Mouse (Mus musculus) frontal cortex, adult (tissue): Measurements from ENCODE around the gene Olfr1564.
"Not testable (repeated sequence)": the region's sequence is repeated elsewhere in the genome, so short reads cannot be mapped to it uniquely, and the experiment has no call there.

Experiments
- ATAC-seq: cut with Nextera tagmentation; 2 replicates; pipeline ENCODE4 v1.9.2; 2017; ENCODE audit warnings: mild to moderate bottlenecking, moderate library complexity, mixed read lengths; ENCODE audit not compliant: low TSS enrichment

Olfr1564 gene

DNA sequence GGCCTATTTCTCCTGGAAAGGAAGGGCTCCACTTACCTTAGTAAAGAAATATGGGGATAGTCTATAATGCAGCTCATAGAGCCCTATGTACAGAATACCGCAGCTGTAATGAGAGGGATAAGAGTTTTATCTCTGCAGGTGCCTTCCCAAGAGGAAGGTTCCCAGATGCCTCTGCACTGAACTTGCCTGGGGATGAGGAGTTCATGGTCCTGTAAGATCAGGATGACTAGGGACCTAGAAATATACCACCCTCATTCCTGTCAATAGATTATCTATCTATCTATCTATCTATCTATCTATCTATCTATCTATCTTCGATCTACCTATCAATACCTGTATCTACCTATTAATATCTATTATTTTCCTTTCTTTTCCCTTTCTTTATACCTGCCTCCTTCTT, at the start of gene Olfr1564:
Olfr1564 (minus strand) TSS at position 101 of the 400 bp plus-strand sequence.
- ATAC-seq: no peak

- no peak for ATAC-seq
Measured at GRCm38 (mm10) chr17:33268907-33269306, 47.4 kb upstream of the Olfr1564 start.

GRCm38 (mm10) chr17:33264376-33264775, 42.9 kb upstream of the Olfr1564 start, which contains the start of gene Olfr63:
Gene Olfr63, plus strand, starts transcription at chr17:33264676.
- no peak for ATAC-seq

DNA sequence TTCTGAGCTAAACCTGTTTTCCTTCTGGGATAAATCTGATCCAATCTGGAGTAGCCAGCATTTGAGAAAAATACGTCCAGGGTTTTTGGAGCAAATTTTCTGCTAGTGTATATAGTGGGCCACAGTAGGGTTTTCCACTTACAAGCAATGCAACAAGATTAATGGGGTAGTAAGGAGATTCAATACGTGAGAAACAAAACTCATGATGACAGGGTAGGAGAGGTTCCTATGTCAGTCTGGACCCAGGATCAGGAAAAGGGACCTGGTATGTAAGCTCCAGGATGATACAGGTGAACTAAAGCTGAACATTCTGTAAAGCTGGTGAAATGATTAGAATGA, 33.8 kb upstream of the Olfr1564 start:
- not testable (repeated sequence) for ATAC-seq

GRCm38 (mm10) chr17:33254530-33255318, 33.2 kb upstream of the Olfr1564 start, which contains the start of gene Zfp955a:
Gene Zfp955a, minus strand, starts transcription at chr17:33255145.
- ATAC-seq: peak; percentile 100

GRCm38 (mm10) chr17:33236646-33237045, 15.2 kb upstream of the Olfr1564 start:
- not testable (repeated sequence) for ATAC-seq

GRCm38 (mm10) chr17:33191002-33191401, 30.5 kb downstream of the Olfr1564 start, which contains the start of gene Olfr239:
Gene Olfr239, plus strand, starts transcription at chr17:33191302.
- not testable (repeated sequence) for ATAC-seq

DNA sequence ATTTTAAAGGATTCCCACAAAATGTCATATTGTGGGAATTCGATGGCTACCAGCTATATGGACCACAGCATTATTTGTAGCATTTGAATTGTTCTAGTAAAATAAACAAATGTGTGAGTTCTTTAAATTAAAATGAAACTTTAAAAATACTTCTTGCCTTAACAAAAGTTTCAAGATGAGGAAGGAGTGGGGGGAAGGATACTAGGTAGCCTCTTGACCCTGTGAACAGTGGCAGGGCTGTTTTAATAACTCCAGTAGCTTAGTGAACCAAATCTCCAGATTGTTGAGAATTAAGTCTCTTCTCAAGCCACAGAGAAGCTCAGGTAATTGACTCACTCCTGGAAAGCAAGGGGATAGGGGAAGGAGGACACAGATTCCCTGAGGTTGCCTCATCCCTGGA, 53.3 kb downstream of the Olfr1564 start, which contains the start of gene Olfr55:
Olfr55 (plus strand) TSS at position 301 of the 400 bp plus-strand sequence.
- not testable (repeated sequence) for ATAC-seq
